Mouse (Mus musculus): ENCODE results near the gene Arl10. TPM values are rescaled to one million over a fixed set of nuclear protein-coding genes. Genes with fewer than 3 reads are reported as not detected.

The Arl10 gene
- polyA plus RNA-seq, 1 experiment, result 30.8 TPM

GRCm38 (mm10) chr13:54593617-54594016, 18.8 kb downstream of the Arl10 start:
- no peak overlapping the region for H3K4me3 ChIP-seq (replicated peaks; ENCODE audit: extremely low read depth, low read depth, low read length)
- DNase-seq, result no peak
- TF ChIP-seq CTCF (IDR thresholded peaks at IDR 0.05; ENCODE audit: insufficient read depth, low read length) (no peak), POLR2A (IDR thresholded peaks at IDR 0.05; ENCODE audit: borderline replicate concordance, extremely low read depth, low read depth, low read length) (no peak)
- WGBS, result 82% methylated on average over 11 of the region's 11 CpGs
- H3K4me1 ChIP-seq (ENCODE audit: control insufficient read depth, insufficient read depth, low read length), result no peaks in the 10 kb centered on the region; the same call in 1 of the 2 replicates

DNA sequence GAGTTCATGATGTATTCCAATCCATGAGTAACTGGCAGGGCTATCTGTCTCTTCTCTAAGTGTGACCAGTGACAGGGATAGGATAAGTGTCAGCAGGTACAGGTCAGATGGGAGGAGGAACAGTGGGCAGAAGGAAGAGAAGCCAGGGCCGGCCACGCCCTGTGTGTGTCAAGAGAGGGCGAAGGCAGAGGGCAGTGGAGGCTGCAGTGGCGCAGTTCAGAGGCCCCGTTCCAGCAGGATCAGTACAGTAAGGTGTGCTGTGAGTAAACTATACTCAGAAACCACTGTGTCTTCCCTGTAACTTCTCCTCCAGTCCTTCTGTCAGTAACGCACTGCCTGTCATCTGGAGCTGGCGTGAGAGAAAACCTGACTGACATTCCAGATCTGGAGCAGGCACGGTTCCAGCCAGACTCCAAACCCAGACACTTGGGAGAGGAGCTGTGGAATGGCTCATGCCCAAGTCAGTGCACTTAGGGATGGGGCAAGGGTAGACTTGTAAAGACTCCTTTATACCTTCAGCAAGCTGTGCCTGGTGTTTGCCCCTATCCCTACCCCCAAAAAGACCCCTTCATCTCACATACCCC, 21.4 kb downstream of the Arl10 start:
- no peak for TF ChIP-seq POLR2A (IDR thresholded peaks at IDR 0.05; ENCODE audit: borderline replicate concordance, extremely low read depth, low read depth, low read length)
- TF ChIP-seq CTCF (IDR thresholded peaks at IDR 0.05; ENCODE audit: insufficient read depth, low read length), result no peak
- 59% methylated on average over 8 of the region's 8 CpGs for WGBS
- Histone ChIP-seq H3K4me1 (ENCODE audit: control insufficient read depth, insufficient read depth, low read length) (no peaks in the 10 kb centered on the region; the same call in 1 of the 2 replicates), H3K4me3 (replicated peaks; ENCODE audit: extremely low read depth, low read depth, low read length) (no peak overlapping the region)
- no peak for DNase-seq

- TF ChIP-seq POLR2A (IDR thresholded peaks at IDR 0.05; ENCODE audit: borderline replicate concordance, extremely low read depth, low read depth, low read length) (no peak), CTCF (IDR thresholded peaks at IDR 0.05; ENCODE audit: insufficient read depth, low read length) (no peak)
- 58% methylated on average over 5 of the region's 5 CpGs for WGBS
- DNase-seq, result no peak
- Histone ChIP-seq H3K4me3 (replicated peaks; ENCODE audit: extremely low read depth, low read depth, low read length) (no peak overlapping the region), H3K4me1 (ENCODE audit: control insufficient read depth, insufficient read depth, low read length) (no peaks in the 10 kb centered on the region)
These were observed 22.1 kb downstream of the Arl10 start for GRCm38 (mm10) chr13:54596870-54597269.

DNA sequence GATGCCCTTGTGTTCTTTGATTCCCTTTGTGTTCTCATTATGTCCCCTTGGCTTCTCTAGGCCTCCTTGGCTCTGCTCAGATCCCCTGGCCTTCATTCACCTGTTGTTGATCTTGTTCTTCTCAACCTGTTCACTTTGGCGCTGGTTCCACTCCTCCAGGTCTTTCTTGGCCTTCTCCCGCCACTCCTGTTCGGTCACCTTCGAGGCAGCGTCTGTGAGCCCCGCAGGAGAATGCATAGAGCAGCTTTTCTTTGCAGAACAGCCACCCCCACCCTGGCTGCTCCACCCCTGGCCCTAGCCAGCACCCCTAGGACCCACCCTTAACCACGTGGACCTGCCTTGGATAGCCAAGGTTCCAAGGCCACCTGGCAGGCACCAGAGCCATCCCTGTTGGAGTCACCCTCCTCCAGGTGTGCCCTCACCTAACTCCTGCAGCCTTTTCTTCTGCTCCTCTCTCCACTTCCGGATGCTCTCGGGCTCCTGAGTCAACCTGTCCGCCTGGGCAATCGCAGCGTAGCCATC, 23.9 kb downstream of the Arl10 start:
- Histone ChIP-seq H3K4me3 (replicated peaks; ENCODE audit: extremely low read depth, low read depth, low read length) (no peak overlapping the region), H3K4me1 (ENCODE audit: control insufficient read depth, insufficient read depth, low read length) (no peaks in the 10 kb centered on the region)
- 83% methylated on average over 12 of the region's 12 CpGs for WGBS
- TF ChIP-seq CTCF (IDR thresholded peaks at IDR 0.05; ENCODE audit: insufficient read depth, low read length), result no peak
- no peak for TF ChIP-seq POLR2A (IDR thresholded peaks at IDR 0.05; ENCODE audit: borderline replicate concordance, extremely low read depth, low read depth, low read length)
- no peak for DNase-seq

GRCm38 (mm10) chr13:54602639-54603111, 27.9 kb downstream of the Arl10 start:
- WGBS, result 67% methylated on average over 3 of the region's 3 CpGs
- peaks cover 3% of the 10 kb centered on the region for H3K4me1 ChIP-seq (ENCODE audit: control insufficient read depth, insufficient read depth, low read length)
- TF ChIP-seq CTCF (IDR thresholded peaks at IDR 0.05; ENCODE audit: insufficient read depth, low read length), result no peak
- TF ChIP-seq POLR2A (IDR thresholded peaks at IDR 0.05; ENCODE audit: borderline replicate concordance, extremely low read depth, low read depth, low read length), result no peak
- no peak for DNase-seq
- H3K4me3 ChIP-seq (replicated peaks; ENCODE audit: extremely low read depth, low read depth, low read length), result no peak overlapping the region

DNA sequence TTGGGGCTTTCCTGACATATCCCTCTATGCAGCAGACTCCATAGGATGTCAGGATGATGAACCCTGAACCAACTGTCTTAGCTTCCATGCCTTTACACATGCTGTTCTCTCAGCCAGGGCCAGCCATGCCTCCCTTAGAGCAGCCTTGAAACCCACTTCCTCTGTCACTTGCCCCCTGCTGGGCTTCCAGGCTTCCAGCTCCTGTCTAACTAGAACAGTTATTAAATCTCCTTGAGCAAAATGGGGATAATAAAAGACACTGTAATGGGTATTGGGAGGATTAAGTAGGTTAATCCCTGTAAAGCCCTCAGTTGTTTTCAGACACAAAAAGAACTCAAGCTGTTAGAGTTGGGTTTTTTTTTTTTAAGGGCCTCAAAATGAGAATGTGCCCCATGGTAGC, 28.7 kb downstream of the Arl10 start:
- Histone ChIP-seq H3K4me3 (replicated peaks; ENCODE audit: extremely low read depth, low read depth, low read length) (no peak overlapping the region), H3K4me1 (ENCODE audit: control insufficient read depth, insufficient read depth, low read length) (peaks cover 4% of the 10 kb centered on the region)
- TF ChIP-seq CTCF (IDR thresholded peaks at IDR 0.05; ENCODE audit: insufficient read depth, low read length), result no peak
- TF ChIP-seq POLR2A (IDR thresholded peaks at IDR 0.05; ENCODE audit: borderline replicate concordance, extremely low read depth, low read depth, low read length), result no peak
- DNase-seq, result no peak

DNA sequence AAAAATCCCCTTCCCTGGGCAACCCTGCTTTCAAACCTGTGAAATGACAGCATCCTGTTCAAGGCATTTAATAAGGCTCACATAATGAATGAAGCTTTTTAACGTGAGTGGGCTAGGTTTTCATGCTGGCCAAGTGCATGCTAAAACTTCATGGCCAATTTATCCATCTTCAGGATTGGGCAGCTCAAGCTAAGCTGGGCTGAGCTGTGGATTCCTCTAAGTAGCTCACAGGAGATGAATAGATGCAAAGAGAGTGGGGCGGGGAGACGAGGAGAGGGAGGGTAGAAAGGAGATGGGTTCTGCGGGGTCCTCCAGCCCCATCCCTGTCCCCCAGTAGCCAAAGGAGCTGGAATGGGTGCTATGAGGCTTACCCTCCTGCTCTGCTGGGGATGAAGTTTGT, 29.4 kb downstream of the Arl10 start:
- peaks cover 8% of the 10 kb centered on the region for H3K4me1 ChIP-seq (ENCODE audit: control insufficient read depth, insufficient read depth, low read length)
- TF ChIP-seq POLR2A (IDR thresholded peaks at IDR 0.05; ENCODE audit: borderline replicate concordance, extremely low read depth, low read depth, low read length), result no peak
- TF ChIP-seq CTCF (IDR thresholded peaks at IDR 0.05; ENCODE audit: insufficient read depth, low read length), result no peak
- DNase-seq, result no peak
- H3K4me3 ChIP-seq (replicated peaks; ENCODE audit: extremely low read depth, low read depth, low read length), result no peak overlapping the region
- 76% methylated on average over 4 of the region's 4 CpGs for WGBS

- no peak for DNase-seq
- TF ChIP-seq CTCF (IDR thresholded peaks at IDR 0.05; ENCODE audit: insufficient read depth, low read length) (no peak), POLR2A (IDR thresholded peaks at IDR 0.05; ENCODE audit: borderline replicate concordance, extremely low read depth, low read depth, low read length) (no peak)
- Histone ChIP-seq H3K4me3 (replicated peaks; ENCODE audit: extremely low read depth, low read depth, low read length) (no peak overlapping the region), H3K4me1 (ENCODE audit: control insufficient read depth, insufficient read depth, low read length) (peaks cover 8% of the 10 kb centered on the region)
- WGBS, result 31% methylated on average over 5 of the region's 5 CpGs
These were observed 30.6 kb downstream of the Arl10 start for GRCm38 (mm10) chr13:54605426-54605825.

DNA sequence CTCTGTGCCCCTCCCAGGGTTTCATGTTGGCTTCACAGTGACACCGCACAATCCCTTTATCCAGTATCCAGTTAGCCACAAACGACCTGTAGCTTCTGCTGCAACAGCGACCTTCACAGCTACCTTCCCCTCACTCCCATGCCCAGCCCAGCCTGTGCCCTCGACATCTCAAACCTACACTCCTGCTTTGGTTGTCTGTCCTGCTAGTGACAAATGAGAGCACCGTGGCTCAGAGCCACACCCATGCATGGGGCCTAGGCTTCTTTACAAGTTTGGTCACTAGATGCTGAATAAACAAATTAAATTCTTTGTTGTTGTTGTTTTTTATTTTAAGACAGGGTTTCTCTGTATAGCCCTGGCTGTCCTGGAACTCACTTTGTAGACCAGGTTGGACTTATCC, 32.4 kb downstream of the Arl10 start:
- no peak overlapping the region for H3K4me3 ChIP-seq (replicated peaks; ENCODE audit: extremely low read depth, low read depth, low read length)
- WGBS, result 64% methylated on average over 5 of the region's 5 CpGs
- H3K4me1 ChIP-seq (ENCODE audit: control insufficient read depth, insufficient read depth, low read length), result peaks cover 8% of the 10 kb centered on the region
- TF ChIP-seq CTCF (IDR thresholded peaks at IDR 0.05; ENCODE audit: insufficient read depth, low read length), result no peak
- TF ChIP-seq POLR2A (IDR thresholded peaks at IDR 0.05; ENCODE audit: borderline replicate concordance, extremely low read depth, low read depth, low read length), result no peak
- no peak for DNase-seq

- TF ChIP-seq POLR2A (IDR thresholded peaks at IDR 0.05; ENCODE audit: borderline replicate concordance, extremely low read depth, low read depth, low read length) (no peak), CTCF (IDR thresholded peaks at IDR 0.05; ENCODE audit: insufficient read depth, low read length) (no peak)
- whole genome bisulfite sequencing, result 75% methylated on average over 3 of the region's 3 CpGs
- no peak for DNase-seq
- Histone ChIP-seq H3K4me3 (replicated peaks; ENCODE audit: extremely low read depth, low read depth, low read length) (no peak overlapping the region), H3K4me1 (ENCODE audit: control insufficient read depth, insufficient read depth, low read length) (peaks cover 8% of the 10 kb centered on the region)
These were observed 33.2 kb downstream of the Arl10 start for GRCm38 (mm10) chr13:54608002-54608401.
